Mouse (Mus musculus) MEL (cell line): ENCODE data around the gene Dhrs3. TPM values are rescaled to one million over a fixed set of nuclear protein-coding genes. Genes with fewer than 3 reads are reported as not detected.

Source experiments
- DNase-seq: peaks from one replicate; pipeline ENCODE4 v3.0.0; 2011; ENCODE audit warnings: low read depth, low spot score
- H3K27ac ChIP-seq: 2 replicates; pipeline ENCODE4 v1.5.1; 2012; ENCODE audit warnings: low read depth, mild to moderate bottlenecking, control low read depth, low read length, moderate library complexity; ENCODE audit not compliant: control insufficient read depth
- H3K27me3 ChIP-seq, 2 experiments: fragments of 150-350 bp in 1 of 2; sonication (generic) in 1 of 2; 2 replicates each; pipeline ENCODE4 v1.6.1; 2012; ENCODE audit warnings: low read length in 2 of 2, mild to moderate bottlenecking in 2 of 2, improper control_type of control experiment in 1 of 2, moderate library complexity in 1 of 2; ENCODE audit not compliant: insufficient read depth in 2 of 2, control insufficient read depth in 1 of 2
- H3K36me3 ChIP-seq, 2 experiments: 2 replicates each; pipeline ENCODE4 v1.6.1; 2012 to 2014; ENCODE audit warnings: low read length in 2 of 2, improper control_type of control experiment in 1 of 2, inconsistent platforms in 1 of 2, mild to moderate bottlenecking in 1 of 2; ENCODE audit not compliant: insufficient read depth in 2 of 2, control insufficient read depth in 1 of 2
- H3K4me1 ChIP-seq, 2 experiments: fragments of 150-350 bp in 1 of 2; sonication (generic) in 1 of 2; 2 replicates each; pipeline ENCODE4 v1.6.1; 2012; ENCODE audit warnings: low read length in 2 of 2, improper control_type of control experiment in 1 of 2, mild to moderate bottlenecking in 1 of 2; ENCODE audit not compliant: insufficient read depth in 2 of 2, control insufficient read depth in 1 of 2
- H3K4me3 ChIP-seq, 2 experiments: fragments of 150-350 bp in 1 of 2; sonication (generic) in 1 of 2; 2 replicates each; pipeline ENCODE4 v1.5.1; 2012; ENCODE audit warnings: low read depth in 2 of 2, low read length in 2 of 2, mild to moderate bottlenecking in 2 of 2, moderate library complexity in 2 of 2, control low read depth in 1 of 2, improper control_type of control experiment in 1 of 2; ENCODE audit not compliant: control insufficient read depth in 1 of 2, insufficient read depth in 1 of 2
- H3K79me2 ChIP-seq: 2 replicates; pipeline ENCODE4 v1.6.1; 2012; ENCODE audit warnings: mild to moderate bottlenecking, low read length, moderate library complexity; ENCODE audit not compliant: control insufficient read depth, poor library complexity, insufficient read depth
- H3K9ac ChIP-seq: 2 replicates; pipeline ENCODE4 v1.6.1; 2012; ENCODE audit warnings: low read depth, mild to moderate bottlenecking, control low read depth, low read length, moderate library complexity; ENCODE audit not compliant: control insufficient read depth, poor library complexity, severe bottlenecking
- H3K9me3 ChIP-seq: fragments of 150-350 bp; sonication (generic); replicated peaks from 2 replicates; pipeline ENCODE4 v1.6.1; 2012; ENCODE audit warnings: mild to moderate bottlenecking, low read length, improper control_type of control experiment, moderate library complexity; ENCODE audit not compliant: insufficient read depth
- CHD1 ChIP-seq: IDR thresholded peaks from 2 replicates; pipeline ENCODE4 v1.6.1; 2012; ENCODE audit warnings: low read depth, mild to moderate bottlenecking, inconsistent platforms, low read length, improper control_type of control experiment
- CHD2 ChIP-seq: IDR thresholded peaks from 2 replicates; pipeline ENCODE4 v1.6.1; 2011; ENCODE audit warnings: low read length, improper control_type of control experiment
- CTCF ChIP-seq, 3 experiments: IDR thresholded peaks in 2 of 3; conservative IDR thresholded peaks in 1 of 3; 2 replicates each; pipeline ENCODE4 v1.5.1; 2011 to 2012; ENCODE audit warnings: low read length in 3 of 3, low read depth in 2 of 3, mild to moderate bottlenecking in 2 of 3, improper control_type of control experiment in 1 of 3, inconsistent platforms in 1 of 3, mixed read lengths in 1 of 3, moderate library complexity in 1 of 3; ENCODE audit not compliant: control insufficient read depth in 1 of 3, insufficient read depth in 1 of 3, poor library complexity in 1 of 3, severe bottlenecking in 1 of 3
- E2F4 ChIP-seq: IDR thresholded peaks from 2 replicates; pipeline ENCODE4 v1.6.1; 2011; ENCODE audit warnings: low read depth, low read length, improper control_type of control experiment, borderline replicate concordance
- ELF1 ChIP-seq: IDR thresholded peaks from 2 replicates; pipeline ENCODE4 v1.6.1; 2014; ENCODE audit warnings: low read depth, mild to moderate bottlenecking, inconsistent platforms, low read length, improper control_type of control experiment, moderate library complexity
- ETS1 ChIP-seq: IDR thresholded peaks from 2 replicates; pipeline ENCODE4 v1.6.1; 2012; ENCODE audit warnings: low read depth, mild to moderate bottlenecking, inconsistent platforms, low read length, improper control_type of control experiment, moderate library complexity
- HCFC1 ChIP-seq: IDR thresholded peaks from 2 replicates; pipeline ENCODE4 v1.6.1; 2012; ENCODE audit warnings: low read depth, mild to moderate bottlenecking, inconsistent platforms, low read length, improper control_type of control experiment, moderate library complexity
- KAT2A ChIP-seq: conservative IDR thresholded peaks from 2 replicates; pipeline ENCODE4 v1.6.1; 2012; ENCODE audit warnings: low read depth, low read length, improper control_type of control experiment, inconsistent platforms
- MAFK ChIP-seq: IDR thresholded peaks from 2 replicates; pipeline ENCODE4 v1.6.1; 2011; ENCODE audit warnings: low read depth, mild to moderate bottlenecking, low read length, improper control_type of control experiment, borderline replicate concordance
- MAX ChIP-seq: IDR thresholded peaks from 2 replicates; pipeline ENCODE4 v1.6.1; 2011; ENCODE audit warnings: low read length, improper control_type of control experiment
- MEF2A ChIP-seq: IDR thresholded peaks from 2 replicates; pipeline ENCODE4 v1.6.1; 2014; ENCODE audit warnings: low read depth, mild to moderate bottlenecking, inconsistent platforms, low read length, improper control_type of control experiment; ENCODE audit not compliant: poor library complexity, insufficient replicate concordance, severe bottlenecking; ENCODE audit errors: extremely low read depth
- MYB ChIP-seq: IDR thresholded peaks from 2 replicates; pipeline ENCODE4 v1.6.1; 2011; ENCODE audit warnings: mild to moderate bottlenecking, low read depth, low read length, improper control_type of control experiment
- NRF1 ChIP-seq: IDR thresholded peaks from 2 replicates; pipeline ENCODE4 v1.6.1; 2014; ENCODE audit warnings: low read depth, mild to moderate bottlenecking, inconsistent platforms, low read length, improper control_type of control experiment, moderate library complexity; ENCODE audit not compliant: poor library complexity, insufficient read depth, severe bottlenecking
- POLR2A ChIP-seq, 2 experiments: IDR thresholded peaks; 2 replicates each; pipeline ENCODE4 v1.6.1; 2011 to 2012; ENCODE audit warnings: low read length in 2 of 2, mild to moderate bottlenecking in 2 of 2, control low read depth in 1 of 2, improper control_type of control experiment in 1 of 2, low read depth in 1 of 2, moderate library complexity in 1 of 2; ENCODE audit not compliant: control insufficient read depth in 1 of 2, insufficient read depth in 1 of 2, poor library complexity in 1 of 2
- POLR2AphosphoS2 ChIP-seq: IDR thresholded peaks from 2 replicates; pipeline ENCODE4 v1.6.1; 2011; ENCODE audit warnings: low read length, improper control_type of control experiment
- RAD21 ChIP-seq: IDR thresholded peaks from 2 replicates; pipeline ENCODE4 v1.6.1; 2011; ENCODE audit warnings: mild to moderate bottlenecking, low read depth, low read length, improper control_type of control experiment
- SMC3 ChIP-seq: IDR thresholded peaks from 2 replicates; pipeline ENCODE4 v1.6.1; 2011; ENCODE audit warnings: low read depth, low read length, improper control_type of control experiment
- TAL1 ChIP-seq: IDR thresholded peaks from 2 replicates; pipeline ENCODE4 v1.6.1; 2012; ENCODE audit warnings: mild to moderate bottlenecking, inconsistent platforms, low read length, moderate library complexity, mixed read lengths
- TCF12 ChIP-seq: IDR thresholded peaks from 2 replicates; pipeline ENCODE4 v1.6.1; 2014; ENCODE audit warnings: low read depth, mild to moderate bottlenecking, inconsistent platforms, low read length, improper control_type of control experiment, moderate library complexity
- UBTF ChIP-seq: IDR thresholded peaks from 2 replicates; pipeline ENCODE4 v1.6.1; 2012; ENCODE audit warnings: low read depth, mild to moderate bottlenecking, inconsistent platforms, low read length, improper control_type of control experiment, moderate library complexity, borderline replicate concordance; ENCODE audit not compliant: insufficient read depth
- USF1 ChIP-seq: IDR thresholded peaks from 2 replicates; pipeline ENCODE4 v1.6.1; 2014; ENCODE audit warnings: low read depth, mild to moderate bottlenecking, inconsistent platforms, low read length, improper control_type of control experiment, moderate library complexity
- USF2 ChIP-seq, 2 experiments: IDR thresholded peaks; 2 replicates each; pipeline ENCODE4 v1.6.1; 2011 to 2012; ENCODE audit warnings: improper control_type of control experiment in 2 of 2, low read length in 2 of 2, borderline replicate concordance in 1 of 2, inconsistent platforms in 1 of 2, low read depth in 1 of 2, mild to moderate bottlenecking in 1 of 2; ENCODE audit not compliant: insufficient read depth in 1 of 2
- ZMIZ1 ChIP-seq: IDR thresholded peaks from 2 replicates; pipeline ENCODE4 v1.6.1; 2012; ENCODE audit warnings: low read depth, mild to moderate bottlenecking, inconsistent platforms, low read length, improper control_type of control experiment, moderate library complexity
- ZNF384 ChIP-seq: IDR thresholded peaks from 2 replicates; pipeline ENCODE4 v1.6.1; 2012; ENCODE audit warnings: low read depth, mild to moderate bottlenecking, inconsistent platforms, low read length, improper control_type of control experiment
- polyA plus RNA-seq, 2 experiments: library from polyadenylated mRNA; stranded (reverse) in 1 of 2; unstranded in 1 of 2; fragments of >175 nt in 1 of 2; fragments of >200 nt in 1 of 2; gene quantifications; 2 replicates each; pipeline versions ENCODE4 v1.2.1 to v1.2.4; 2012; ENCODE audit warnings: low replicate concordance in 2 of 2, low read depth in 1 of 2; ENCODE audit not compliant: insufficient read length in 2 of 2, insufficient read depth in 1 of 2, missing spikeins in 1 of 2
- total RNA-seq: library from RNA; depleted of rRNA; stranded (reverse); fragments of 300-350 nt; gene quantifications from 2 replicates; pipeline ENCODE4 v1.2.3, GENCODE M21; 2012

The Dhrs3 gene
- total and polyA plus RNA-seq, 3 experiments: 0.89 to 2.2 TPM; not detected in 1

DNA sequence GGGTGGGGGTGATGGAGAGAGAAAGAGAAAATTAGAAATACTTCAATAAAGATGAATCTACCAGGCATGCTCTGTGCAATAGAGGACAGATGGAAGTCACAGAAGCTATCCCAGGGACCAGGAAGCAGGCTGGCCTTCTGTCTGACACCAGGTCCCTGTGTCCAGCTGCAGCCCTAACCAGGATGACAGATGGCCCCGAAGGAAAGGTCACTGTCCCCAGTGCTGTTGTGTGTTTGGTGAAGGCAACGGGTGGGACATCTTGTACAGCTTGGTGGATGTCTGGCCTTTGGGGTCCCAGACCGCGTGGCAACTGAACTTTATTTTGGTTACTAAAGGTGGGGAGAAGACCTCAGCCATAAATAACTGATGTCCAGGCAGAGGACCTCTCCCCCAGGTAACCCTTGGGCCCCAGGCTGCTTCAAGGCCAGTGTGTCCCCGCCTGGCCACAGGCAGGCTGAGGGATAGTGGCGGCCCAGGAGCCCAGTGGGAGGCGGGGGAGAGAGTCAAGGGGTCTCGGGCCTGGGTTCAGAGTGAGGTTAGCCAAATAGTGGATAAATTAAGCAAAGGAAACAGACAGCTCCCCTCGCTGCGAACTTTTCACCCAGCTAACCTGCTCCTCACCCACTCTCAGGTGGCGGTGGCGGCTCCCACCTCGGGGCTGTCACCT, 48.3 kb downstream of the Dhrs3 start:
- Histone ChIP-seq H3K4me3 (no peak overlapping the region), H3K27me3 (no peaks in the 10 kb centered on the region), H3K27ac (no peak overlapping the region), H3K36me3 (no peaks in the 10 kb centered on the region), H3K9me3 (no peaks in the 10 kb centered on the region), H3K9ac (no peak overlapping the region), H3K79me2 (no peaks in the 10 kb centered on the region), H3K4me1 (no peaks in the 10 kb centered on the region)
- no peak for DNase-seq
- TF ChIP-seq MEF2A (no peak), SMC3 (no peak), POLR2AphosphoS2 (no peak), USF2 (IDR thresholded peaks at IDR 0.05; ENCODE audit: borderline replicate concordance in 1 of 2, insufficient read depth in 1 of 2, low read depth in 1 of 2, low read length in 2 of 2) (no peak), ELF1 (no peak), MAX (no peak), UBTF (no peak), TAL1 (no peak), POLR2A (IDR thresholded peaks at IDR 0.05; ENCODE audit: control insufficient read depth in 1 of 2, insufficient read depth in 1 of 2, low read depth in 1 of 2, low read length in 2 of 2, poor library complexity in 1 of 2) (no peak), MYB (no peak), MAFK (no peak), ETS1 (no peak), USF1 (no peak), RAD21 (no peak), ZNF384 (no peak), HCFC1 (no peak)

GRCm38 (mm10) chr4:144942433-144942832, 49.8 kb downstream of the Dhrs3 start:
- Histone ChIP-seq H3K36me3 (no peaks in the 10 kb centered on the region), H3K9me3 (no peaks in the 10 kb centered on the region), H3K27me3 (no peaks in the 10 kb centered on the region), H3K9ac (no peak overlapping the region), H3K4me3 (no peak overlapping the region), H3K27ac (no peak overlapping the region), H3K4me1 (no peaks in the 10 kb centered on the region), H3K79me2 (no peaks in the 10 kb centered on the region)
- TF ChIP-seq NRF1 (no peak), ETS1 (no peak), CHD1 (no peak), USF1 (no peak), CTCF (IDR thresholded peaks at IDR 0.05 in 2 of 3, conservative IDR thresholded peaks at IDR 0.05 in 1 of 3; ENCODE audit: control insufficient read depth in 1 of 3, insufficient read depth in 1 of 3, low read depth in 2 of 3, low read length in 3 of 3, poor library complexity in 1 of 3, severe bottlenecking in 1 of 3) (no peak), POLR2A (IDR thresholded peaks at IDR 0.05; ENCODE audit: control insufficient read depth in 1 of 2, insufficient read depth in 1 of 2, low read depth in 1 of 2, low read length in 2 of 2, poor library complexity in 1 of 2) (no peak), TAL1 (no peak), ZMIZ1 (no peak), E2F4 (no peak), TCF12 (no peak), CHD2 (no peak), MEF2A (no peak), KAT2A (no peak), MAFK (no peak), POLR2AphosphoS2 (no peak), MAX (no peak), USF2 (IDR thresholded peaks at IDR 0.05; ENCODE audit: borderline replicate concordance in 1 of 2, insufficient read depth in 1 of 2, low read depth in 1 of 2, low read length in 2 of 2) (no peak)
- no peak for DNase-seq
